10 mouse cellular contexts compared by ENCODE assay signal in genomic region chr6:111449054-111449783, GRCm38 (mm10).
A peak's percentile ranks its signal among the peaks of the same experiment; 100 is the strongest.
DNase-seq lines count a peak whose midpoint lies in the region; ATAC-seq and TF ChIP-seq lines count a peak whose summit lies in the region.
"Had no signal": no experiment of that assay in that cellular context is flagged by ENCODE, and none has a peak within 500 bp of the region (broad histone marks: within the 10 kb centered on the region; RNA-seq: fewer than 3 reads in every experiment).

No protein-coding gene starts in this region.

- no peak overlapping the region for H3K9ac ChIP-seq in forebrain, embryonic 15.5 days (replicated peaks)
- no peak overlapping the region for H3K9ac ChIP-seq in kidney, postnatal 0 days (ENCODE audit: low read depth, low read length)
- H3K9ac ChIP-seq: lung, embryonic 14.5 days had no signal

- 25% methylated on average over 3 of the region's 3 CpGs for WGBS in forebrain, embryonic 15.5 days
- WGBS in kidney, postnatal 0 days = 26% methylated on average over 3 of the region's 3 CpGs

- H3K4me3 ChIP-seq in forebrain, embryonic 15.5 days = no peak overlapping the region
- H3K4me3 ChIP-seq in kidney, postnatal 0 days (replicated peaks; ENCODE audit: low read depth, low read length) = no peak overlapping the region

- peak; percentile 88 for ATAC-seq in forebrain, embryonic 15.5 days (replicated peaks)
- peak; percentile 40; the same call in 1 of the 2 replicates for ATAC-seq in kidney, postnatal 0 days (replicated peaks; ENCODE audit: low FRiP score, low read depth)

- H3K9me3 ChIP-seq in forebrain, embryonic 15.5 days = no peaks in the 10 kb centered on the region
- no peaks in the 10 kb centered on the region for H3K9me3 ChIP-seq in kidney, postnatal 0 days (replicated peaks; ENCODE audit: low read length)

- no peaks in the 10 kb centered on the region for H3K36me3 ChIP-seq in forebrain, embryonic 15.5 days
- H3K36me3 ChIP-seq in kidney, postnatal 0 days (ENCODE audit: insufficient read depth, low read length) = no peaks in the 10 kb centered on the region

- H3K4me2 ChIP-seq in forebrain, embryonic 15.5 days (replicated peaks) = no peak overlapping the region
- H3K4me2 ChIP-seq in kidney, postnatal 0 days (ENCODE audit: low read length) = no peak overlapping the region
- H3K4me2 ChIP-seq: lung, embryonic 14.5 days had no signal

- no peak for TF ChIP-seq CTCF in kidney, postnatal 0 days (IDR thresholded peaks at IDR 0.05; ENCODE audit: low read depth)

- H3K27me3 ChIP-seq in forebrain, embryonic 15.5 days = no peaks in the 10 kb centered on the region
- H3K27me3 ChIP-seq in kidney, postnatal 0 days (ENCODE audit: insufficient read depth, low read length) = no peaks in the 10 kb centered on the region

- DNase-seq in gastrocnemius, adult 18-20 months (ENCODE audit: low spot score) = peak; percentile 17
- no peak for DNase-seq in gastrocnemius, postnatal 10 days
- peak; percentile 60 for DNase-seq in ES-CJ7 (ENCODE audit: low read depth, low spot score)
- DNase-seq in kidney, postnatal 0 days (ENCODE audit: low spot score) = peak; percentile 51
- DNase-seq in left cerebral cortex, adult 11 months (ENCODE audit: low spot score) = no peak
- no peak for DNase-seq in cerebellum, adult 9-11 months
- no peak for DNase-seq in left cerebral cortex, postnatal 4 days
- DNase-seq: lung, embryonic 14.5 days; right cerebral cortex, postnatal 25 days had no signal

- peaks cover 13% of the 10 kb centered on the region for H3K4me1 ChIP-seq in forebrain, embryonic 15.5 days
- no peaks in the 10 kb centered on the region for H3K4me1 ChIP-seq in kidney, postnatal 0 days (replicated peaks; ENCODE audit: insufficient read depth, low read length)

- 0 out of 2 replicates have a peak overlapping the region, but pooled peaks have one; percentile 52 for H3K27ac ChIP-seq in forebrain, embryonic 15.5 days (replicated peaks)
- H3K27ac ChIP-seq in kidney, postnatal 0 days = no peak overlapping the region

- intact Hi-C loops in left cerebral cortex, postnatal 4 days (cut with DNase I) = no loop called here

Comparison
In these comparisons a context has a peak if more than half of its experiments do, and no peak if none do; other contexts are left out.
1. DNase-seq: peak in gastrocnemius, adult 18-20 months (single experiment), ES-CJ7 (single experiment) and kidney, postnatal 0 days (single experiment); none in gastrocnemius, postnatal 10 days (single experiment), left cerebral cortex, adult 11 months (single experiment), cerebellum, adult 9-11 months (single experiment) and left cerebral cortex, postnatal 4 days (single experiment).